Mouse (Mus musculus) olfactory bulb, adult 2 months (tissue): ENCODE data around the gene Ptprk. TPM values are rescaled to one million over a fixed set of nuclear protein-coding genes. Genes with fewer than 3 reads are reported as not detected.

Source experiments
- H3K27ac ChIP-seq: fragments of 200-500 bp; 2 replicates; pipeline ENCODE4 v1.5.1; 2012; ENCODE audit warnings: low read depth, low read length; ENCODE audit not compliant: insufficient read depth
- H3K4me1 ChIP-seq: fragments of 200-500 bp; 2 replicates; pipeline ENCODE4 v1.6.1; 2012; ENCODE audit warnings: low read length; ENCODE audit not compliant: control insufficient read depth, insufficient read depth
- H3K4me3 ChIP-seq: fragments of 200-500 bp; 2 replicates; pipeline ENCODE4 v1.5.1; 2012; ENCODE audit warnings: mild to moderate bottlenecking, low read depth, low read length, moderate library complexity; ENCODE audit not compliant: insufficient read depth
- CTCF ChIP-seq: fragments of 200-500 bp; IDR thresholded peaks from 2 replicates; pipeline ENCODE4 v1.5.1; 2012; ENCODE audit warnings: low read depth, mild to moderate bottlenecking, low read length, moderate library complexity; ENCODE audit not compliant: insufficient read depth
- POLR2A ChIP-seq: fragments of 200-500 bp; IDR thresholded peaks from 2 replicates; pipeline ENCODE4 v1.6.1; 2012; ENCODE audit warnings: mild to moderate bottlenecking, low read depth, low read length, moderate library complexity; ENCODE audit not compliant: insufficient read depth
- WGBS: fragments of 180-500 bp; shearing (Covaris S2); methylation state at CpG from one replicate; pipeline ENCODE4 v1.1.7; 2018; 5-methylcytosine and 5-hydroxymethylcytosine counted together
- polyA plus RNA-seq: library from polyadenylated mRNA; stranded (reverse); fragments of >200 nt; gene quantifications from 2 replicates; pipeline ENCODE4 v1.2.4, GENCODE M21; 2012; ENCODE audit warnings: low replicate concordance; ENCODE audit not compliant: missing spikeins, insufficient read depth, insufficient read length

The Ptprk gene
- polyA plus RNA-seq, 1 experiment: not detected

DNA sequence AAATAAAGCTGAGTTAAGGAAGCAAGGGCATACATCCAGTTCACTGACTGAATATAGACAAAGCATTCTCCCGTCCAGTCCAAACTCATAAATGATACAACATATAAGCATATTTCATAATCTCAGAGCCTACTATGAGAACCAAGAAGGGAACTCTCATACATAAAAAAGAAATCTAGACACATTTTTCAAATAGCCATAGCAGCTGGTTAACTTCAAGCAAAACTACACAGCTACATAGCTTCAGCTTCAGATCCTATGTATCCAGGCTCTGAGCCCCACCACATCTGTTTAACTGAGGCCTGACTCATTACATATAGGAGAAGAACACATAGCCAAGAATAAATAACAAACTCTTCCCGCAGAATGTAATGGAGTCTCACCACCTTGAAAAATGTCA lies 539.8 kb downstream of the Ptprk start:
- WGBS: 92% methylated on average over 2 of the region's 2 CpGs
- no peak overlapping the region for H3K4me3 ChIP-seq
- TF ChIP-seq POLR2A (no peak), CTCF (no peak)
- no peak overlapping the region for H3K27ac ChIP-seq
- no peaks in the 10 kb centered on the region for H3K4me1 ChIP-seq

DNA sequence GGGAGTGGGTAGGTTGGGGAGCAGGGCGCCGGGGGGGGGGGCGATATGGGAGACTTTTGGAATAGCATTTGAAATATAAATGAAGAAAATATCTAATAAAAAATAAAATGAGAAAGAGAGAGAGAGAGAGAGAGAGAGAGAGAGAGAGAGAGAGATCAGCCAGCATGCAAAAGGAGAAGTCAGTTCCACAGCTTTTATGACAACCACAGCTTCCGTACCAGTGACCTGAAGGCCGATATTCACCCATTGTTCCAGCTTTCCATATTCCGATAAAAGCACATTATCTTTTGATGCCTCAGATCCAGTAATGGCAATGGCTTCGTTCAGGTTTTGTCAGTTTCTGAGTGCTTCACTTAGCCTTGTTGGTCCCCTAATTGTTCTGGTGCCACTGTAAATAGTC lies 542.6 kb downstream of the Ptprk start:
- H3K4me3 ChIP-seq: no peak overlapping the region
- H3K4me1 ChIP-seq: no peaks in the 10 kb centered on the region
- TF ChIP-seq CTCF (no peak), POLR2A (no peak)
- 98% methylated on average over 7 of the region's 7 CpGs for WGBS
- no peak overlapping the region for H3K27ac ChIP-seq

DNA sequence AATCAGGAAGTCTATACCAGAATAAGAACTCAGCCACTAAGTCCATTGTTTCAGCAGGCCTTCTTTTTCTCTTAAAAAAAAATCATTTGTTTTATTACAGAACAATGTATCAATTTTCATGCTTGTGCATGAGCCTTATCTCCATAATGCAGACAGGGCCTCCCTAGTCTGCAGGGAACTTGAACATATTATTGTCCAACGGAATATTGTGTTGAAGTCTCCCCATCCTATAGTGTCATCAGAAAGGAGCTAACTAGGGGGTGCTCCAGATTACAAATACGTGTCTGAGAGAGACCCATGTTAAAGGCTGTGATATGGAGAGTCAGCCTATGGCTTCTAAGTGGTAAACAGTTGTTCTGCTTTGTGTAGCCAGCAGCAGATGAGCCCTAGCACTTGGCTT lies 543.4 kb downstream of the Ptprk start:
- H3K4me1 ChIP-seq: no peaks in the 10 kb centered on the region
- no peak for TF ChIP-seq POLR2A
- no peak for TF ChIP-seq CTCF
- 87% methylated on average over 2 of the region's 2 CpGs for WGBS

DNA sequence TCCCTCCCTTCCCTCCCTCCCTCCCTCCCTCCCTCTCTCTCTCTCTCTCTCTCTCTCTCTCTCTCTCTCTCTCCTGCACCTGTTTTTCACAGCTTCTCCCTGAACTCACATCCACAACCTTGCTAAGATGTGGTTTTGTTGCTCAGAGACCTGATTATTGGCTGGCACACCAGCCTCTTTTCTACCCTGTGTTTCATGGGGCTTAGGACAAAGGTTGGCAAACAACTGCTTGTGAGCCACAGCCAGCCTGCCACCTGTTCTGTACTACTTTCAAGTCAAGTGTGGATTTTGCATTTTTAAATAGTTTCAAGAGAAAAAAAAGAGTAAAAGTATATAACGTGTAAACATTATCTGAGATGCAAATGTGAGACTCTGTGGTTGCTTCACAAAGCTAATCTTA lies 544.8 kb downstream of the Ptprk start:
- H3K27ac ChIP-seq: no peak overlapping the region
- no peak overlapping the region for H3K4me3 ChIP-seq
- 72% methylated on average over 1 of the region's 1 CpGs for WGBS
- no peak for TF ChIP-seq POLR2A
- no peaks in the 10 kb centered on the region for H3K4me1 ChIP-seq

More for the DNA sequence above, 543.4 kb downstream of the Ptprk start:
- Histone ChIP-seq H3K4me3 (no peak overlapping the region), H3K27ac (no peak overlapping the region)

DNA sequence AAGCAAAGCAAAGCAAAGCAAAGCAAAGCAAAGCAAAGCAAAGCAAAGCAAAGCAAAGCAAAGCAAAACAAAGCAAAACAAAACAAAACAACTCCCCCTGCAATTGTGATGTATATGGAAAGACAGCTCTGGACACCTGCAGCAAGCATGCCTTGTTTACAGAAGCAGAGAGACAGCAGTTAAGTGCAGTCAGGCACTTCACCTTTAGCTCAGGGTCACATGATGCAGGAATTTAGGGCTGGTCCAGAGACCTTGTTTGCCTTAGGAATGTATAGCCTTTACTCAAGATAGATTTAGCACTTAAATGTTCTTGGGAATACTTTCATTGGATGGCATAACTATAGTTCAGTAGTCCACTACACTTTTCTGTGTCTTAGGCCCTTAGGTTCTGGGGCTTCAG lies 561.5 kb downstream of the Ptprk start:
- Histone ChIP-seq H3K4me3 (no peak overlapping the region), H3K27ac (no peak overlapping the region), H3K4me1 (no peaks in the 10 kb centered on the region)
- no peak for TF ChIP-seq CTCF
- no peak for TF ChIP-seq POLR2A

DNA sequence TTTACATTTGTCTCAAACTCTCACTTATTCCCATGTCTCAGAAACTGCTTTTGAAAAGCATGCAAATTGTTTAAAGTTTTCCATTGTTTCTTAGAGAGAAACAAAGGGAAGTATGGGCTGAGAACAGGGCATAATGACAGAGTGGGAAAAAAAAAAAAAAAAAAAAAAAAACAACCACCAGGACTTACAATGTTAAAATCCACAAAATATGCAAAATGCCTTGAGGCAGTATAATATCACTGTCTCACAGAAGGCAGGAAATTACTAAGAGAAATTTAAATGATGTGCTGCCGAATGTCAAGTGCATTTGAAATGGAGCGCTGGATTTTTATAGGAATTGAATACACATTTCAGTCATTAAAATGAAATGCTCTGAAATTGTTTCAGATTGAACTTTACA lies 567.3 kb downstream of the Ptprk start:
- TF ChIP-seq POLR2A (no peak), CTCF (no peak)
- 90% methylated on average over 2 of the region's 2 CpGs for WGBS
- H3K4me3 ChIP-seq: no peak overlapping the region

More for the DNA sequence above, 567.3 kb downstream of the Ptprk start:
- Histone ChIP-seq H3K4me1 (no peaks in the 10 kb centered on the region), H3K27ac (no peak overlapping the region)
